Mouse (Mus musculus) megakaryocyte, adult 5-6 weeks (primary cell): ENCODE measurements at regions not wholly inside any gene's neighbourhood (a gene's known extent, or its start where the extent isn't known, plus 50 kb on each side); places are given as distances from the start of the nearest gene placed in this dataset.

Experiments used
- ATAC-seq: 2 replicates; pipeline ENCODE4 v1.8.0; 2016; ENCODE audit warnings: mild to moderate bottlenecking, inconsistent platforms; ENCODE audit not compliant: poor library complexity, severe bottlenecking

- no peak for ATAC-seq
Observed at GRCm38 (mm10) chr8:113250264-113250663, 385.1 kb upstream of the Mon1b start.

DNA sequence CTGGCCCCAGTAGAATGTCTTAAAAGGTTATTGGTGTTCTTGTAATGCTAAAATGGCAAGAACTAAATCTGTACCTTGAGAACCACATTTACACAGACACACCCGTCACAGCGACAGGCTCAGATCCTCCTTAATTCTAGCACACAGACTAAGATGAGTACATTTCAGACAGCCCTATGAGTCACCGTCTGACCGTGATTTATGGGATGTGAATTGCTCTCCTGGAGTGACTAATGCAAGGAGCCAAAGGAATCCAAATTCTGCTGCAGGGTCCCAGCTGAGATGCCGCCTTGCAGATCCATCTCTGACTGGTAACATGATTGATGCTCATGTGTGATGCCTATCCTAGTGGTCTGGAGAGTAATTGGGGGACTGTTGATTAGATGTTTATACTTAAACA, 381.3 kb upstream of the Mon1b start:
- ATAC-seq, result no peak

- no peak for ATAC-seq
Observed at GRCm38 (mm10) chr8:113259477-113259876, 375.9 kb upstream of the Mon1b start.

DNA sequence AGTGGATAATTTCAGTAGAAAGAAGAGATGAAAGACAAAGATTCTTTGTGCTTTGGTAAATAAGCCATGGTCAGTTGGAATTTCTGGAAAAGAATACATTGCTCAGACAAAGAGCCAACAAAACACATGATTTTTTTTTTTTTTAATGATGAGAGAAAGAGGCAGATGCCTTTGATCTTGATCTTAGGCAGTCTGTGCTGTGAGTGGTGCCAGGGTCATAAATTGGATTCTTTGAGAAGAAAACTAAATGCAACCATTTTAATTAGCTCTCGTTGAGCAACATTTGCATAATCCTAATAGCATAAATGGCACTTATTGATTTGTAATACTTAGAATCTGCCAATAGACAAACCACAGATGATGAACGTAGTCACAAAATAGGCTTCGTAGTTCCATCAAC, 372.1 kb upstream of the Mon1b start:
- ATAC-seq, result no peak

DNA sequence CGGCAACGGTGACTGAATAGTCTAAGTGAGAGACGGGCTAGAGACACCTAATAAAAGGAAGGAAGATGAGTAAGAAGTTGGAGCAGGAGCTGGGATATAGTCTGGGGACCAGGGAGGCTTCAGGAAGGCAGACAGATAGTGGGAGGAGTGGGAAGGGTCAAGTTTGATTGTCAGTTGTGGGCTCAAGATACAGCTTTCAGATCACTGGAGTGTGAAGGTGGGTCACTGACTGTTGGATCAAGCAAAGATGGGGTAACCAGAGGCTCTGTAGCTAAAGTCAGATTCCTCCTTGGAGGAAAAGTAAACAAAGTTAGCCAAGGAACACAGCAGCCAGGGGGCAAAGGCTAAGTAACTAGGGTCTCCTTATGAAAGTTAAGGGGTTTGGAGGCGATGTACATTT, 364.1 kb upstream of the Mon1b start:
- ATAC-seq, result no peak

DNA sequence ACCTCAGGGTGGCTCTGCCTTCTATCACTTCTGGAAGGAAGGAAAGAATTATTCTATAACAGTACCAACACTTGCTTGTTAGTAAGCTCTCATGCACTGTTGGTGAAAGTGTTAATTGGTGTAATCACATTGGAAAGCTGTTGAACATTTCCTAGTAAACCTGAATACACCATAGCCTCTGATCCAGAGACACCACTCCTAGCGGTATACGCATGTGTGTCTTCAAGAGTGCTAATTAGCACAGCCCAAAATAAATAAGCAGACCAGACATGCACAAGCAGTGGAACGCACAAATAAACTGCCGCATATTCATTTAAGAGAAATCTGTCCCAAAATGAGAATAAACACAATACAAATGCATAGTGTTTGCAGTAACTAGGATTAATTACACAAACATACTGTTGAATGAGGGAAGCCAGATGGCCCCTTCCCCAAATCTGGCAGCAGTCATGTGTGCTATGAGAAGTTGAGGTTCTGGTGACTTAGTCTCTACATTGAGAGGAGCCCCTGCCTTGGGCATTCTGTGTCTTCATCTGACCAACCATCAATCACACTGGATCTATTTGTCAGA, 335.0 kb upstream of the Mon1b start:
- ATAC-seq, result no peak

DNA sequence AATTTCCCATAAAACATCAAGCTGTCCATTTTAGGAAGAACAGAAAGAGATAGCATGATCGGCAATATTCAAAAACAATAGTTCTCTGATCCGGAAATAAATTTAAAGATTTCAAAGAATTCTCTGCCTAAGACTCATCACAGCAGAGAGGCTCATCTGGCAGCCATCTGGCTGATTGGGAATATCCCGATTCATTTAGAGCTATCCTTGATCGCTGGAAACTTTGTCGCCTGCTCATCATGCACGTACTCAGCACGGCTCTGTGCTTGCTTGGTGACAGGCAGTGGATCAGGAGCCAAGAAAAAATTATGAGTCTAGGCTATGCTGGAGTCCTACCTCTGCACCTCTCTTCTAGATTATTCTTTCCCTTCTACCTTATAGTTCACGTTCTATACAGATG, 332.0 kb upstream of the Mon1b start:
- no peak for ATAC-seq

GRCm38 (mm10) chr8:113317169-113317568, 318.2 kb upstream of the Mon1b start:
- ATAC-seq, result no peak

DNA sequence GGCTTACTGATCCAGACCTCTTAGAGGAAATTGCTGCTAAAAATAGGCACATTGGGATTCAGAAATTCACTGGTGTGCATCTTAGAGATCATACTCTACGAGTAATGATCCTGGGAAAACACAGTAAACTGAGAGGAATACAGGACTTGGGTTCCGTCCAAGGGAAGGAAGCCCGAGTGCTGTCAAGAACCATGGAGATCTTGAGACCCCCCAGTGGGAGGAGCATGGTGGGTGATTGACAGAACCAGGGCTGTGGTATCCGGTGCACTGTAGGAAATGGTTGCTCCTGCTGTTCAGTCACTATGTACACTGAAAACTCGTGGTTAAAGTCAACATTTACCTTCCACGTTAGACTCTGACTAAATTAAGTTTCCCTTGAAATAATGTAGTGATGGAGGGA, 303.8 kb upstream of the Mon1b start:
- ATAC-seq, result no peak

DNA sequence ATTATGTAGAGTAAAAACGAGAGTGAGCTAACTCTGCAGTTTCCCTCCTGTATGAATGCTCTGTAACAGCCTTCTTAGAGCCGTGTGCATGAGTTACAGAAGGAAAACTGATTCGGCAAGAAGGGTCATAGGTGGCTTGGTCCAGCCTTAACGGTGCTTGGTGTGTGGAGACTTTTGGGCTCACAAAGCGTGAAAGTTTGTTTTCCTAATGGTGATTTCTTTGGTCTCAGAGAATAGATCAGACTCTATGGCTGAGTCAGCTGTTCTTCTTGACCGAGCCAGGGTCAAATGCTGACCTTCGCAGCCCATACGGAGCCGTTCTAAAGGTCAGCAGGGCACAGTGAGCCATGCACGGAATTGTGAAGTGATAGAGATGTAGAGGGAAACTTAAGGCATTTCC, 294.1 kb upstream of the Mon1b start:
- ATAC-seq, result no peak

GRCm38 (mm10) chr8:113361900-113362299, 273.5 kb upstream of the Mon1b start:
- ATAC-seq, result no peak

- ATAC-seq, result no peak
Observed at GRCm38 (mm10) chr8:113364181-113364580, 271.2 kb upstream of the Mon1b start.

DNA sequence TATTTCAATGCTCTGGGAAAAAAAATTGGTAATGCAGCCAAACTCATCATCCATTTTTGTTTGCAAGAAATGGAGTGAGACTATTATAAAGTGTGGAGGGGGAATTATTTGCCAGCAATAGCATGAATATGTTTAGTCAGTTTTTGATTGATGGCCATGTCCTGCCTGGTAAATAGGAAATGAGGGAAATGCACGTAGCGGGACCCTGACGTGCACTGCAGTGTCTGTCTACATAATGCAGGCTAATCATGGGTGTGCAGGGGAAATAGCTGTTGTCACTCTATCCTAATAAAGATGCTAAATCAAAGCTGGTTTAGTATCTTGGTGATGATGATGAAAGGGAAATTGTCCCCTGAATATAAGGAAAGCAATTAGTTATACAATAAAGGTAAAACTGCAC, 251.9 kb upstream of the Mon1b start:
- ATAC-seq, result no peak

GRCm38 (mm10) chr8:113383974-113384373, 251.4 kb upstream of the Mon1b start:
- ATAC-seq, result no peak

GRCm38 (mm10) chr8:113389504-113389903, 245.9 kb upstream of the Mon1b start:
- ATAC-seq, result no peak

DNA sequence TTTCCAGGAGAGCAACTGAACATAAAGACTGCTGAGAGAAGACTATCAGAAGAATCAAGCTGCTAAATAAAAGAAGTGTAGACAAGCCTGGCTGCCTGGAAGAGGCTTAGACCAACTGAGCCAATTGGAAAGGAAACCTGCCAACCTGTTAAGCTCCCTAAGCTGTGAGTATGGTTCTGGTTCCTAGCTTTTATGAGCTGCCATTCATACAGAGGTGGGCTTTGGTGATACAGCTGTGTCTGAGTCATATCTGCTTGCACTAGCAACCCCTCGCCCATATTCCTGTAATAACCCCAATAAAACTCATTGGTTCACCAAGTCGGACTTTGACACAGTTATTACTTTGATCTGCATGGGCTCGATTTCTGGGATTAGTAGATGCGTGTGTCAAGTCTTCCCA, 245.3 kb upstream of the Mon1b start:
- ATAC-seq, result no peak

- no peak for ATAC-seq
Observed at GRCm38 (mm10) chr8:113394319-113394718, 241.1 kb upstream of the Mon1b start.

DNA sequence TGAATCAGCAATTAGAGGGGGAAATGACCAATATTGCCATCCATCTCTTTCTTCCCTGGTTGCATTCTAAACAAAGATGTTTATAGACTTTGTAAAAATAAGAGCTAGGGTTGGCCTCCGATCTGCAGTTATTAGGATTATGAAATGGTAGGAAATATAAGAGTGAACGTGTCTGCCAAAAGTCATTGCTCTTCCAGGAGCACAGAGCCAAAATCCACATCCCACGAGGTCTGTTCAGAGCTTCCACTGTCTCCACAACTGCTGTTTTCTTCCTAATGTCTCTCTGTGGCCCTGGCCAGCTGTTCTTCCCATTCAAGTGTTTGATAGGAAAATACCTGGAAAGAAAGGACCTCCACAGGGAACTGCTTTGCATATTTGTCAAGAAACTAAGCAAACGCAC, 230.2 kb upstream of the Mon1b start:
- no peak for ATAC-seq

- no peak for ATAC-seq
Observed at GRCm38 (mm10) chr8:113419352-113419751, 216.0 kb upstream of the Mon1b start.

GRCm38 (mm10) chr8:113422651-113423050, 212.7 kb upstream of the Mon1b start:
- ATAC-seq, result no peak

DNA sequence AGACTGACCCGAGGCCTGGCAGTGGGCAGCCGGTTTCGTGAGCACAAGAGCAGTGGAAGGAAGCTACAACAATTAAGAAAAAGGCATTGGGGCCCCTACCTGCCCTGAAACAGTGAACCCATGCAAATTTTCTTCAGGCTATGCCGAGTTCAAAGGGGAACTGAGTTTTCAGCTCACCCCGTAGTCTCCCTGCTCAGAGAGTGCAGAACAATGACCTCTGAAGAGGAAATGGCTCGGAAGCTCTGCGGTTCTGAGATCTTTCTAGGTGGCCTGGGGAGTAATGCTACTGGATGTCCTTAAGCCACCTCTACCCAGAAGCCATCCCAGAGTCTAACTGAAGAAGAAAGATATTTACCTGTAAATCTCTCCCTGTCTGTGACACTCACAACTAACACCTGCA, 196.3 kb upstream of the Mon1b start:
- no peak for ATAC-seq

DNA sequence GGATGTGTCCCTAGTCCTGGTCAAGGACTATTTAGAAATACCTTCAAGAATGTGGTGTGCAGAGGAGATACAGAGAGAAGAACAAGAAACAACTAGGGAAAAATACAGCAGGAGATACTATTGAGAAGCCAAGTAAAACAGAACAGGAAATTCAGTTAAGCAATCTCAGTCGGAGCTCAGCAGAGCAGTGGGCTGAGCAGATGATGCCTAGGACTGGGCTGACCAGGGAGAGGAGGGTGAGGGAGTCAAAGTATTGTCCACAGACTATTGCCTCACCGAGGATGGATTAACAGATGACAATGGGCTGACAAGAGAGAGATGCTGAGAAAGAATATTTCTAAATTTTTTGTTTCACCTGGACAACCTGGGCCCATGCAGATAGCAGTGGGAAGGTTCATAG, 181.4 kb upstream of the Mon1b start:
- no peak for ATAC-seq

DNA sequence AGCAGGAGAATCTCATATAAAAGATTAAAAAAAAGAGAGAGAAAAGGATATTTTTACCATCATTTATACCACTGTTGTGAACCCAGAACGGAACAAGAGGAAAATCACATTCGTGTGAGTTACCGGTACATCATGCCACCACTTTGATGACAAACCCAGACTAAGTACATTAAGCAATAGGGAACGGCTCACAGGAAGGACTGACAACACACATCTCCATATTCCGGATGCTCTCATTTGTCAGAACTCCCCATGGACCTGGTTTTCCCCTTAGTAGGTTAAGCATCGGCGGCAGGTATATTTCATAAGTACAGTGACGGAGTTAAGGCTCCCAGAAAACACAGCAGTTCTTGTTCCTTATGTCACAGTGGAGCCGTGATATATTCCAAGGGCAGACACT, 170.8 kb upstream of the Mon1b start:
- no peak for ATAC-seq

- no peak for ATAC-seq
Observed at GRCm38 (mm10) chr8:113465156-113465555, 170.2 kb upstream of the Mon1b start.
